Comparison of ENCODE assay signal across 26 mouse cellular contexts in genomic region chr17:47780470-47780869, GRCm38 (mm10). TPM values are rescaled to one million over a fixed set of nuclear protein-coding genes. Genes with fewer than 3 reads are reported as not detected.
A peak's percentile ranks its signal among the peaks of the same experiment; 100 is the strongest.
DNase-seq lines count a peak whose midpoint lies in the region; ATAC-seq and TF ChIP-seq lines count a peak whose summit lies in the region.
"Had no signal": no experiment of that assay in that cellular context is flagged by ENCODE, and none has a peak within 500 bp of the region (broad histone marks: within the 10 kb centered on the region; RNA-seq: fewer than 3 reads in every experiment).

No protein-coding gene starts in this region.

- no peak for TF ChIP-seq EP300 in stomach, postnatal 0 days (optimal IDR thresholded peaks at IDR 0.05)

- H3K4me1 ChIP-seq in stomach, postnatal 0 days (replicated peaks; ENCODE audit: control insufficient read depth, insufficient read depth) = no peaks in the 10 kb centered on the region
- H3K4me1 ChIP-seq: forebrain, embryonic 12.5 days had no signal

- no peaks in the 10 kb centered on the region for H3K9me3 ChIP-seq in stomach, postnatal 0 days (ENCODE audit: control insufficient read depth, low read length)
- H3K9me3 ChIP-seq: embryonic facial prominence, embryonic 13.5 days; embryonic facial prominence, embryonic 15.5 days; forebrain, embryonic 10.5 days; forebrain, embryonic 12.5 days had no signal

- no peak for TF ChIP-seq CTCF in left cerebral cortex, adult 2 months (IDR thresholded peaks at IDR 0.05)
- TF ChIP-seq CTCF in stomach, postnatal 0 days (IDR thresholded peaks at IDR 0.05; ENCODE audit: low read depth) = no peak

- no peak for ATAC-seq in stomach, postnatal 0 days (ENCODE audit: low FRiP score, low TSS enrichment)
- ATAC-seq: activated CD4-positive, CD25-positive, alpha-beta regulatory T cell, adult 4 months; forebrain, embryonic 14.5 days; forebrain, embryonic 16.5 days had no signal

- H3K9ac ChIP-seq in stomach, postnatal 0 days (ENCODE audit: low read length) = no peak overlapping the region
- H3K9ac ChIP-seq: embryonic facial prominence, embryonic 13.5 days; embryonic facial prominence, embryonic 15.5 days; forebrain, embryonic 12.5 days had no signal

- WGBS in stomach, postnatal 0 days = 79% methylated on average over 10 of the region's 10 CpGs

- H3K4me2 ChIP-seq in stomach, postnatal 0 days (replicated peaks; ENCODE audit: low read depth) = no peak overlapping the region
- H3K4me2 ChIP-seq: embryonic facial prominence, embryonic 13.5 days; embryonic facial prominence, embryonic 15.5 days; forebrain, embryonic 12.5 days had no signal

- intact Hi-C loops in left cerebral cortex, adult 2 months (cut with DNase I) = no loop called here

- no peaks in the 10 kb centered on the region for H3K27me3 ChIP-seq in stomach, postnatal 0 days (ENCODE audit: control insufficient read depth, insufficient read depth, low read length)
- H3K27me3 ChIP-seq: embryonic facial prominence, embryonic 13.5 days; embryonic facial prominence, embryonic 15.5 days had no signal

- no peak overlapping the region for H3K4me3 ChIP-seq in left cerebral cortex, adult 2 months
- H3K4me3 ChIP-seq in stomach, postnatal 0 days (ENCODE audit: low read depth, low read length) = no peak overlapping the region
- H3K4me3 ChIP-seq: embryonic facial prominence, embryonic 13.5 days; embryonic facial prominence, embryonic 15.5 days; erythroblast, embryonic 14.5 days; forebrain, embryonic 10.5 days; forebrain, embryonic 12.5 days had no signal

- DNase-seq in adrenal gland, adult (ENCODE audit: inconsistent age in 2 of 2, low spot score in 1 of 2) = peak; percentile 49 to 57
- no peak for DNase-seq in adrenal gland, postnatal 4 days (ENCODE audit: low spot score in 2 of 2)
- no peak for DNase-seq in left cerebral cortex, adult 2 months (ENCODE audit: extremely low spot score in 1 of 2, low spot score in 2 of 2)
- no peak for DNase-seq in left cerebral cortex, adult 9 months (ENCODE audit: low spot score in 2 of 2)
- DNase-seq in stomach, postnatal 0 days (ENCODE audit: low spot score) = no peak
- DNase-seq in gastrocnemius, postnatal 4 days (ENCODE audit: low spot score in 2 of 2) = no peak
- DNase-seq: adrenal gland, postnatal 10 days; adrenal gland, postnatal 25 days; cerebellum, adult 11-12 months; cerebellum, adult 2 months; cerebellum, adult 9-10 months; cerebellum, postnatal 10 days; cerebellum, postnatal 36 days; embryo, embryonic 11 days had no signal

- 0 out of 2 replicates have a peak overlapping the region, but pooled peaks have one; percentile 4 for H3K27ac ChIP-seq in left cerebral cortex, adult 2 months
- H3K27ac ChIP-seq in stomach, postnatal 0 days (replicated peaks) = peak overlapping the region; percentile 35; the same call in 1 of the 2 replicates
- H3K27ac ChIP-seq: embryonic facial prominence, embryonic 13.5 days; embryonic facial prominence, embryonic 15.5 days; forebrain, embryonic 10.5 days; forebrain, embryonic 12.5 days had no signal

- H3K36me3 ChIP-seq in stomach, postnatal 0 days (ENCODE audit: control insufficient read depth, insufficient read depth, low read length) = no peaks in the 10 kb centered on the region
- H3K36me3 ChIP-seq: embryonic facial prominence, embryonic 13.5 days; embryonic facial prominence, embryonic 15.5 days; forebrain, embryonic 10.5 days; forebrain, embryonic 12.5 days had no signal

RNA-seq across cellular contexts. Expression of gene Tfeb, which starts 43.6 kb away (rescaled TPM):
- 10 to 100 TPM; 22.1 to 22.3 TPM for total RNA-seq in adrenal gland, postnatal 4 days (2021)
- total RNA-seq in left cerebral cortex, adult 2 months (2021) = 10 to 100 TPM; 10.0 to 10.6 TPM
- 10.4 and 13.8 TPM in 2 replicates for polyA plus RNA-seq in stomach, postnatal 0 days (2015; fragmentation: Nextera tagmentation; extraction: Ambion mirVana)
- total RNA-seq in gastrocnemius, postnatal 4 days (2021) = 10 to 100 TPM; 62.2 to 72.7 TPM

RNA-seq across cellular contexts. Expression of gene Pgc, which starts 53.8 kb away (rescaled TPM):
- total RNA-seq in adrenal gland, postnatal 4 days (2021) = not detected
- total RNA-seq in left cerebral cortex, adult 2 months (2021) = not detected
- polyA plus RNA-seq in stomach, postnatal 0 days (2015; fragmentation: Nextera tagmentation; extraction: Ambion mirVana) = 1,647 and 1,784 TPM in 2 replicates
- total RNA-seq in gastrocnemius, postnatal 4 days (2021) = not detected
- total RNA-seq: adrenal gland, postnatal 10 days; adrenal gland, postnatal 25 days; common myeloid progenitor, adult 5-6 weeks; MEL had no signal
- polyA plus RNA-seq: activated CD4-positive, CD25-positive, alpha-beta regulatory T cell, adult 4 months; C2C12; embryonic facial prominence, embryonic 13.5 days; erythroblast, embryonic 14.5 days; forebrain, embryonic 10.5 days; forebrain, embryonic 12.5 days; forebrain, embryonic 14.5 days; forebrain, embryonic 16.5 days; frontal cortex, adult 2 months had no signal

RNA-seq across cellular contexts. Expression of gene Mdfi, which starts 54.0 kb away (rescaled TPM):
- 10 to 100 TPM; 10.3 to 12.9 TPM for total RNA-seq in adrenal gland, postnatal 4 days (2021)
- under 1 TPM in 1 of 2 experiments, not detected in 1; 0.48 TPM for total RNA-seq in left cerebral cortex, adult 2 months (2021)
- polyA plus RNA-seq in stomach, postnatal 0 days (2015; fragmentation: Nextera tagmentation; extraction: Ambion mirVana) = 6.2 and 6.3 TPM in 2 replicates
- 10 to 100 TPM; 12.0 to 13.0 TPM for total RNA-seq in gastrocnemius, postnatal 4 days (2021)
- total RNA-seq: MEL had no signal
- polyA plus RNA-seq: activated CD4-positive, CD25-positive, alpha-beta regulatory T cell, adult 4 months had no signal

Comparison
In these comparisons a context has a peak if more than half of its experiments do, and no peak if none do; other contexts are left out.
1. DNase-seq: peak in adrenal gland, adult (2 of 2); none in adrenal gland, postnatal 4 days (0 of 2), left cerebral cortex, adult 2 months (0 of 2), left cerebral cortex, adult 9 months (0 of 2), stomach, postnatal 0 days (single experiment) and gastrocnemius, postnatal 4 days (0 of 2).
2. RNA of gene Mdfi, which starts 54.0 kb away (total RNA-seq): 12.0 to 13.0 TPM in gastrocnemius, postnatal 4 days and 10.3 to 12.9 TPM in adrenal gland, postnatal 4 days; 0.48 TPM in left cerebral cortex, adult 2 months; every median in the first group is over 4 times any median in the second.